Mouse (Mus musculus): ENCODE results near the gene Fshr. TPM values are rescaled to one million over a fixed set of nuclear protein-coding genes. Genes with fewer than 3 reads are reported as not detected.

The Fshr gene
- polyA plus RNA-seq, 1 experiment from 2014 or later, result not detected

DNA sequence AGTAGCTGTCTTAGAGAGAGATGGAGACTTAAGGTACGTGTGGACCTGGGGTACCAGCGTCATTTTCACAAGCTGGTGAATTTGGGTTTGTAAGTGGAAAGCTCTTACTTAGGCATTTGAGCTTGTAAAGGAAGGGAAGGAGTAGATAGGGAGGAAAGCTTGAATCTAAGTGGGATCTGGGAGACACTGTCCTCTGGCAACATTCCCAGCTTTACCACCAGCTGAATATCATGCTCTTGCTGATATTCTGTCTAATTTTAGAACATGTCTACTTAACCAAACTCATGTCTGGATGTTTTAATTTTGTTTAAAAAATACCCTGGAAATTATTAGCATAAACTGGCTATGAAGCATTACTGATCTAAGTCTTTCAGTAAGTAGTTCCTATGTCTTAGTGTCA lies 151.4 kb downstream of the Fshr start:
- ATAC-seq (ENCODE audit: low FRiP score) (no peak), DNase-seq (ENCODE audit: low spot score, missing footprints) (no peak)
- Histone ChIP-seq H3K27me3 (ENCODE audit: control insufficient read depth, insufficient read depth, low read length) (no peaks in the 10 kb centered on the region), H3K36me3 (ENCODE audit: control insufficient read depth, insufficient read depth, low read length) (no peaks in the 10 kb centered on the region), H3K4me3 (ENCODE audit: low read depth, low read length) (no peak overlapping the region), H3K4me2 (no peak overlapping the region), H3K9ac (ENCODE audit: low read length) (no peak overlapping the region), H3K9me3 (ENCODE audit: control insufficient read depth, low read length) (no peaks in the 10 kb centered on the region), H3K4me1 (ENCODE audit: control insufficient read depth, insufficient read depth, low read length) (no peaks in the 10 kb centered on the region), H3K27ac (ENCODE audit: low read depth, low read length) (no peak overlapping the region)
- WGBS, result 87% methylated on average over 2 of the region's 2 CpGs

DNA sequence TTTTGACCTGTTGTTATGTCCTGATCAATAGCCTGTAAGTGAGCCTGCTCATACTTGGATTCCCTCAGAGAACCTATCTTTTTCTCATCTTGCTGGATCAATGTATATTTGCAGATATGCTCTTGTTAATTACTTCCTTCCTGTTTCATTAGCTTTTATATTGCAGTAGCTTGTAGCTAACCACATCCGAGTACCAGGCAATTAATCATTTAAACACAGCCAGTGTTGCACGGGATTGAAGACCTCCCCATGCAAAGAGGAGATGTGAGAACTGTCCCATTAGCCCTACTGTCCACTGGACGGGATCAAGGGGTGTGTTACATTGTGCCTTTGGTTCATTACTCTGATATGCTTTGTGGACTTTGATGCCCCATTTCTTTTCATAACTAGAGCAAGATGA lies 154.5 kb downstream of the Fshr start:
- no peaks in the 10 kb centered on the region for H3K4me1 ChIP-seq (ENCODE audit: control insufficient read depth, insufficient read depth, low read length)
- ATAC-seq (ENCODE audit: low FRiP score) (no peak), DNase-seq (ENCODE audit: low spot score, missing footprints) (no peak)
- H3K9ac ChIP-seq (ENCODE audit: low read length), result no peak overlapping the region
- no peak overlapping the region for H3K4me2 ChIP-seq
- H3K27ac ChIP-seq (ENCODE audit: low read depth, low read length), result no peak overlapping the region
- H3K27me3 ChIP-seq (ENCODE audit: control insufficient read depth, insufficient read depth, low read length), result no peaks in the 10 kb centered on the region
- H3K36me3 ChIP-seq (ENCODE audit: control insufficient read depth, insufficient read depth, low read length), result no peaks in the 10 kb centered on the region
- no peak overlapping the region for H3K4me3 ChIP-seq (ENCODE audit: low read depth, low read length)
- 81% methylated on average over 3 of the region's 3 CpGs for WGBS
- no peaks in the 10 kb centered on the region for H3K9me3 ChIP-seq (ENCODE audit: control insufficient read depth, low read length)

DNA sequence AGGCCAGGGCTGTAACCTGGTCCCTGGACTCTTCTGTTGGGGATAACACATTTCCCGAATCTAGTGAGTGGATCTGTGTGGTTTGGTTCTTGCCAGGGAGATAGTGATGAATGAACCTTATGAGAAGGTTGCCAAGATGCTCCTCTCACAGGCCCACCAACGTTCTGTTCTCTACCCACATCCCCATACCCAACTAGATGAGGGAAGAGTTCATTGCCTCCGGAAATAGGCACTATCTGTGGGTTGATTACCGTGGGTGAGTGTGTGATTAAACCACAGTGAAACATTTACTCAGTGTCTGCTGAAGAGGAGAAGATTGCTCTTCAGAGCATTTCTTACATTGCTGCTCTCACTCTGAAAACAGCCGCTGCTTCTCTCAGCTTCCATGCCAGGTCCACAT lies 163.8 kb downstream of the Fshr start:
- Histone ChIP-seq H3K9me3 (ENCODE audit: control insufficient read depth, low read length) (no peaks in the 10 kb centered on the region), H3K36me3 (ENCODE audit: control insufficient read depth, insufficient read depth, low read length) (no peaks in the 10 kb centered on the region), H3K9ac (ENCODE audit: low read length) (no peak overlapping the region), H3K27ac (ENCODE audit: low read depth, low read length) (no peak overlapping the region), H3K4me3 (ENCODE audit: low read depth, low read length) (no peak overlapping the region), H3K4me1 (ENCODE audit: control insufficient read depth, insufficient read depth, low read length) (no peaks in the 10 kb centered on the region), H3K4me2 (no peak overlapping the region), H3K27me3 (ENCODE audit: control insufficient read depth, insufficient read depth, low read length) (no peaks in the 10 kb centered on the region)
- DNase-seq (ENCODE audit: low spot score, missing footprints) (no peak), ATAC-seq (ENCODE audit: low FRiP score) (no peak)
- WGBS, result 89% methylated on average over 5 of the region's 5 CpGs

DNA sequence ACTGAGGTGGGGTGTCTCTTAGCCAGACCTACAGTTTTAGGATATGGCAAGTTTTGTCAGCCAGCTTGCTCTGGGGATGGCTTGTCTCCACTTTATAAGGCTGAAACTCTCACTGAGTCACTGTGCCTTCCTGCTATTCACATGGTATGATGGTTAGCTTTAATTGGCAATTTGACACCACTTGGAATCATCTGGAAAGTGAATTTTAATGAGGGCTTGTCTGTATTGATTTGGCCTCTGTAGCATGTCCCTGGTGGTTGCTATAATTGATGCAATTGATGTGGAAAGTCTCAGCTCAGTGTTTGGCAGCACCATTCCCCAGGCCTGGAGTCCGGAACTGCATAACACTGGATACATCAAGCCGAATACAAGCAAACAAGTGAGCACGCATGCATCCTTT lies 164.4 kb downstream of the Fshr start:
- Histone ChIP-seq H3K9me3 (ENCODE audit: control insufficient read depth, low read length) (no peaks in the 10 kb centered on the region), H3K9ac (ENCODE audit: low read length) (no peak overlapping the region), H3K27ac (ENCODE audit: low read depth, low read length) (no peak overlapping the region), H3K4me1 (ENCODE audit: control insufficient read depth, insufficient read depth, low read length) (no peaks in the 10 kb centered on the region), H3K4me3 (ENCODE audit: low read depth, low read length) (no peak overlapping the region), H3K36me3 (ENCODE audit: control insufficient read depth, insufficient read depth, low read length) (no peaks in the 10 kb centered on the region), H3K4me2 (no peak overlapping the region), H3K27me3 (ENCODE audit: control insufficient read depth, insufficient read depth, low read length) (no peaks in the 10 kb centered on the region)
- DNase-seq (ENCODE audit: low spot score, missing footprints) (no peak), ATAC-seq (ENCODE audit: low FRiP score) (no peak)
- 95% methylated on average over 3 of the region's 3 CpGs for WGBS

DNA sequence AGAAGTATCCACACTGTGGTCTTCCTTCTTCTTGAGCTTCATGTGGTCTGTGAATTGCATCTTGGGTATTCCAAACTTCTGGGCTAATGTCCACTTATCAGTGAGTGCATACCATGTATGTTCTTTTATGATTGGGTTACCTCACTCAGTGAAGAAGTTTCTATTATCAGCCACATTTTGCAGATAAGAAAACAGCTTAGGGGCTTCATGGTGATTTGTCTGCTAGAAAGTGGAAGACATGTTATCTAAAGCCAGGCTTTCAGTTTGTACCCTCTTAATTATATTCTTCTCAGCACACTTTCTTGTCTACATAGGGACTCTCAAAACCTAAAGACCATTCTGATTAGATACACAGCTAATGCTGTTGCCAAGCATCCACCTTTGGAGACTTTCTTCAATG lies 165.8 kb downstream of the Fshr start:
- DNase-seq (ENCODE audit: low spot score, missing footprints), result no peak
- Histone ChIP-seq H3K36me3 (ENCODE audit: control insufficient read depth, insufficient read depth, low read length) (no peaks in the 10 kb centered on the region), H3K27ac (ENCODE audit: low read depth, low read length) (no peak overlapping the region), H3K9me3 (ENCODE audit: control insufficient read depth, low read length) (no peaks in the 10 kb centered on the region), H3K4me2 (no peak overlapping the region), H3K27me3 (ENCODE audit: control insufficient read depth, insufficient read depth, low read length) (no peaks in the 10 kb centered on the region), H3K9ac (ENCODE audit: low read length) (no peak overlapping the region), H3K4me3 (ENCODE audit: low read depth, low read length) (no peak overlapping the region), H3K4me1 (ENCODE audit: control insufficient read depth, insufficient read depth, low read length) (no peaks in the 10 kb centered on the region)
- no peak for ATAC-seq (ENCODE audit: low FRiP score)

DNA sequence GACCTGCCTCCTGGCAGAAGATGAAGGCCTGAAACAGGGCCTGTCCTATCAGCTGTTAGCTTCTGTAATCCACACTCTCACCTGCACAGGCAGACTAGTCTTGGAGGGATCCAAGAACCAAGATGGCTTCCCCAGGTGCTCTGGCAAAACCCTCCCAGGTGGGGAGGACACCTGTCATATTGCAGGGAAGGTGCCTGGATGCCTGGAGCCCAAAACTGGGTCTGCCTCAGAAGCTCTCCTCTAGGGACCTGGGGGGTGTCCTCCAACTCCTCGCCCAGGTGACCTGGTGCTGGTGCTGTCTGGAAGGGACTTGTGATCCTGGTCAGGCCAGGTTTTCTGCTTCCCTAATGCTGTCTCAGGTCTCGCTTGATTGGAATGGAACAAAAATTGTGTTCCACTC lies 167.5 kb downstream of the Fshr start:
- H3K27me3 ChIP-seq (ENCODE audit: control insufficient read depth, insufficient read depth, low read length), result no peaks in the 10 kb centered on the region
- DNase-seq (ENCODE audit: low spot score, missing footprints), result no peak
- whole genome bisulfite sequencing, result 90% methylated on average over 2 of the region's 2 CpGs
- H3K4me2 ChIP-seq, result no peak overlapping the region
- H3K27ac ChIP-seq (ENCODE audit: low read depth, low read length), result no peak overlapping the region
- no peak overlapping the region for H3K9ac ChIP-seq (ENCODE audit: low read length)
- H3K9me3 ChIP-seq (ENCODE audit: control insufficient read depth, low read length), result no peaks in the 10 kb centered on the region
- no peak for ATAC-seq (ENCODE audit: low FRiP score)
- no peak overlapping the region for H3K4me3 ChIP-seq (ENCODE audit: low read depth, low read length)
- H3K36me3 ChIP-seq (ENCODE audit: control insufficient read depth, insufficient read depth, low read length), result no peaks in the 10 kb centered on the region
- no peaks in the 10 kb centered on the region for H3K4me1 ChIP-seq (ENCODE audit: control insufficient read depth, insufficient read depth, low read length)

DNA sequence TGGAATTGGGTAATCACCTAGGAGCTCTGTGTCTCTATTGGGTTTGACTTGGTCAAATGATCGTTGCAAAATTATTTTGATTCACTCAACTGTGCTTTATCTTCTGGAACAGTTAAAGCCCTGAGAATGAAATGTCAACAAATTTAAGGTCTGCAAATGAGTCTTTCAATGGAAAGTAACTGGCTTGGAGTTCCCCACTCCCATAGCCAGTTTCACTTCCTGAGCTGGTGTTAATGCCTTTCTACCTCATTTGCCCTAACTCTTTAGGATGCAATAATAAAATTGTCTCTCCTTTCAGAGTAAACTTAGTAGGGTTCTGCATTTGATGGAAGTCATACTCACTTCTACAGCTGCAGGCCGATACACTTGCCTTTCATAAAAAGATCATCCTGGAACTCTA lies 181.0 kb downstream of the Fshr start:
- H3K4me1 ChIP-seq (ENCODE audit: control insufficient read depth, insufficient read depth, low read length), result no peaks in the 10 kb centered on the region
- H3K4me2 ChIP-seq, result no peak overlapping the region
- DNase-seq (ENCODE audit: low spot score, missing footprints), result peak; percentile 2
- H3K36me3 ChIP-seq (ENCODE audit: control insufficient read depth, insufficient read depth, low read length), result no peaks in the 10 kb centered on the region
- no peak overlapping the region for H3K27ac ChIP-seq (ENCODE audit: low read depth, low read length)
- H3K9me3 ChIP-seq (ENCODE audit: control insufficient read depth, low read length), result no peaks in the 10 kb centered on the region
- H3K4me3 ChIP-seq (ENCODE audit: low read depth, low read length), result no peak overlapping the region
- ATAC-seq (ENCODE audit: low FRiP score), result no peak
- WGBS, result 86% methylated on average over 2 of the region's 2 CpGs
- no peak overlapping the region for H3K9ac ChIP-seq (ENCODE audit: low read length)
- H3K27me3 ChIP-seq (ENCODE audit: control insufficient read depth, insufficient read depth, low read length), result no peaks in the 10 kb centered on the region

DNA sequence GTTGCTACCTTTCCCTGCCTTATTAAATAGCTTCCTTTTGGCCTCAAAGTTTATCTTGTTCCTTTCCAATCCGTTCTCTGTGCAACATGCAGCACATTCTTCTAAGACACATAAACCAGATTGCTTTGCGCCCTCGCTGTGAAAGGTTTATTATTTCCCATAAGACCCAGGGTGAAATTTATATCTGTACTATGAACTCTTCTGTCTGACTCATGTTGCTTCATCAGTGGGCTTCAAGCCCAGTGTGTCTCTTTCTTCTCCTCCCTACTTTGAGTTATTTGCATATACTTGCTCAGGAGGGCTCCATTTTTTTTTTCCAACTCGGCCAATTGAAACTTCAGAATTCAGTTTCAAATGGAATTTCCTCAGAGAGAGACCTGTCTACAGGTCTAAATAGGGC lies 183.5 kb downstream of the Fshr start:
- no peak overlapping the region for H3K4me3 ChIP-seq (ENCODE audit: low read depth, low read length)
- DNase-seq (ENCODE audit: low spot score, missing footprints) (no peak), ATAC-seq (ENCODE audit: low FRiP score) (no peak)
- no peaks in the 10 kb centered on the region for H3K9me3 ChIP-seq (ENCODE audit: control insufficient read depth, low read length)
- H3K36me3 ChIP-seq (ENCODE audit: control insufficient read depth, insufficient read depth, low read length), result no peaks in the 10 kb centered on the region
- no peaks in the 10 kb centered on the region for H3K4me1 ChIP-seq (ENCODE audit: control insufficient read depth, insufficient read depth, low read length)
- no peak overlapping the region for H3K27ac ChIP-seq (ENCODE audit: low read depth, low read length)
- WGBS, result 84% methylated on average over 4 of the region's 4 CpGs
- H3K27me3 ChIP-seq (ENCODE audit: control insufficient read depth, insufficient read depth, low read length), result no peaks in the 10 kb centered on the region
- H3K4me2 ChIP-seq, result no peak overlapping the region
- H3K9ac ChIP-seq (ENCODE audit: low read length), result no peak overlapping the region

DNA sequence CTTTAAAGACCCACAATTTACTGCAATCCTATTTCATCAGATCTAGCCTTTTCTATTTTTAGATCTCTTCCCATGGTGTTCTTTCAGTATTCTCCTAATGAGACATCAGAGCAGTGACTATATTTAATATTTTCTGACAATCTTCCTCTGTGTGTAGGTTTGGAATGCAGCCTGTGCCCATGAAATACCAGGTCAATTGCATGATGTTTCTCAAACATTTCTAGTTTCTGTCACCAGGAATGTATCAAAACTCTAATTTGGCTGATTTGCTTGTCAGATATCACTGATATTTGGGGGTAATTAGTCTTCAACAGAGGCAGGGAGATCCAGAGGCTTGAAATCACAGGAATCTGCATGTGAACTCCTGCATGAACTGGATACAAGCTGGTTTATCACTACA lies 186.8 kb downstream of the Fshr start:
- Histone ChIP-seq H3K4me1 (ENCODE audit: control insufficient read depth, insufficient read depth, low read length) (no peaks in the 10 kb centered on the region), H3K9me3 (ENCODE audit: control insufficient read depth, low read length) (no peaks in the 10 kb centered on the region), H3K36me3 (ENCODE audit: control insufficient read depth, insufficient read depth, low read length) (no peaks in the 10 kb centered on the region), H3K4me2 (no peak overlapping the region), H3K4me3 (ENCODE audit: low read depth, low read length) (no peak overlapping the region), H3K27me3 (ENCODE audit: control insufficient read depth, insufficient read depth, low read length) (no peaks in the 10 kb centered on the region), H3K9ac (ENCODE audit: low read length) (no peak overlapping the region), H3K27ac (ENCODE audit: low read depth, low read length) (no peak overlapping the region)
- no peak for DNase-seq (ENCODE audit: low spot score, missing footprints)
- ATAC-seq (ENCODE audit: low FRiP score), result no peak

DNA sequence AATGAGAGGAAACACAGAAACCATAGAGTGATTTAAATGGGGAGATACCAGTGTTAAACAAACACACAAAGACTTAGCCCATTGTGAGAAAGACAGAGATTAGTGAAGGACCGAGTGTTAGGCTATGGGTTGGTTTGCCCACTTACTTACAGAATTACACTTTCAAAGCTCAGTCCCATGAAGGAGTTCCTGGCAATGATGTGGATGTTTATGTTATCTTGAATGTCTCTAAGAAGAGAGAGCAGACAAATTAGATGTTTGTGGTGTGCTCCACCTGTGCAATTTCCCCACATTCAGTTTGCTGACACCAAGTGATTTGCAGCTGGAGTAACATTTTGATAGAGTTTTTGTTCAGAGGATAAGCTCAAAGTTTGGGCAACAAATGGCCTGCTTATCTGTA lies 191.4 kb downstream of the Fshr start:
- Histone ChIP-seq H3K9ac (ENCODE audit: low read length) (no peak overlapping the region), H3K36me3 (ENCODE audit: control insufficient read depth, insufficient read depth, low read length) (no peaks in the 10 kb centered on the region), H3K27ac (ENCODE audit: low read depth, low read length) (no peak overlapping the region), H3K4me1 (ENCODE audit: control insufficient read depth, insufficient read depth, low read length) (no peaks in the 10 kb centered on the region), H3K4me2 (no peak overlapping the region), H3K9me3 (ENCODE audit: control insufficient read depth, low read length) (no peaks in the 10 kb centered on the region), H3K4me3 (ENCODE audit: low read depth, low read length) (no peak overlapping the region), H3K27me3 (ENCODE audit: control insufficient read depth, insufficient read depth, low read length) (no peaks in the 10 kb centered on the region)
- no peak for DNase-seq (ENCODE audit: low spot score, missing footprints)
- ATAC-seq (ENCODE audit: low FRiP score), result no peak
- 50% methylated on average over 1 of the region's 1 CpGs for WGBS
